Mouse (Mus musculus) embryonic facial prominence, embryonic 12.5 days (tissue): ENCODE data around the gene Nav2. TPM values are rescaled to one million over a fixed set of nuclear protein-coding genes. Genes with fewer than 3 reads are reported as not detected.

Source experiments
- ATAC-seq: fragments of 200-750 bp; cut with Nextera tagmentation; 2 replicates; pipeline ENCODE4 v1.8.0; 2017; ENCODE audit not compliant: insufficient number of reproducible peaks, insufficient read depth, low FRiP score, low TSS enrichment
- H3K27ac ChIP-seq: fragments of 300-500 bp; sonication (generic); 2 replicates; pipeline ENCODE4 v1.5.1; 2016; ENCODE audit warnings: mild to moderate bottlenecking
- H3K27me3 ChIP-seq: fragments of 300-500 bp; sonication (generic); 2 replicates; pipeline ENCODE4 v1.6.1; 2016; ENCODE audit warnings: mild to moderate bottlenecking, moderate library complexity
- H3K36me3 ChIP-seq: fragments of 300-500 bp; sonication (generic); 2 replicates; pipeline ENCODE4 v1.6.1; 2016; ENCODE audit warnings: mild to moderate bottlenecking
- H3K4me1 ChIP-seq: fragments of 300-500 bp; sonication (generic); 2 replicates; pipeline ENCODE4 v1.6.1; 2016
- H3K4me2 ChIP-seq: fragments of 300-500 bp; sonication (generic); replicated peaks from 2 replicates; pipeline ENCODE4 v1.6.1; 2016; ENCODE audit warnings: mild to moderate bottlenecking, moderate library complexity
- H3K4me3 ChIP-seq: fragments of 300-500 bp; sonication (generic); 2 replicates; pipeline ENCODE4 v1.5.1; 2016; ENCODE audit warnings: mild to moderate bottlenecking
- H3K9ac ChIP-seq: fragments of 300-500 bp; sonication (generic); 2 replicates; pipeline ENCODE4 v1.6.1; 2016; ENCODE audit warnings: mild to moderate bottlenecking, moderate library complexity
- H3K9me3 ChIP-seq: fragments of 300-500 bp; sonication (generic); 2 replicates; pipeline ENCODE4 v1.6.1; 2016; ENCODE audit warnings: mild to moderate bottlenecking, moderate library complexity
- WGBS: fragments of 180-500 bp; shearing (Covaris S2); methylation state at CpG from one replicate; pipeline ENCODE4 v1.1.7; 2016; 5-methylcytosine and 5-hydroxymethylcytosine counted together
- polyA plus RNA-seq: library from polyadenylated mRNA; unstranded; fragments of >200 nt; fragmentation: Nextera tagmentation; extraction: Ambion mirVana; gene quantifications from 2 replicates; pipeline ENCODE4 v1.2.1, GENCODE M21; 2016

The Nav2 gene
- polyA plus RNA-seq, 1 experiment from 2014 or later, result 14.2 TPM

DNA sequence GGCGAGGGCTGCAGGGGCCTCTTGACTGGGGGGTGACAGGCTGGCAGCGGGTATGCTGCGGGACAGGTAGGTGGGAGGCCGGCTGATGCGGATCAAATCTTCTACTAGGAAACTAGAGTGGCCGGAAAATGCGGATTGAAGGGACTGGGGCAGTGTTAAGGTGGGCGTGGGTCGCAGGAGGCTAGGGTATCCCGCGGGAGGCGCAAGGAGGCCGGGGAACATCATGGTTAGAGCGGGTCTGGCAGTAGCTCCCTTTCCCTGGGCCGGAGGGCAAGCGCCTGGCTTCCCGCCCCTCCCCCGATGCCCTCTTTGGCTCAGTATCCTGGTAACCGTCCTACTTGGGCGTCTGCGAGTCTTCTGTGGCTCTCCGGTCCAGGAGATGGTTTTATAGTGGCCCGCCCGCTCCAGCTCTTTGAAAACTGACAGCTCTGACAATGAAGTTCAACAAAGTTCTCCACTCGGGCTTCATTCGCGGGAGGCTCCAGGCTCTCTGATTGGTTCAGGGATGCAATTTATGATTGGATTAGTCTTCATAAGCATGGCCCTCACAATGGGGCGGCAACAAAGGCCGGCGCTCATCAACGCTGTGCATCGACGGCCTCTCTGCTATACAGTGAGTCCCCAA lies 728.1 kb downstream of the Nav2 start, which contains the start of gene Dbx1:
Gene Dbx1 (minus strand): TSS at position 359 of the 625 bp plus-strand sequence.
- peaks cover 90% of the 10 kb centered on the region for H3K27me3 ChIP-seq
- H3K9me3 ChIP-seq, result no peaks in the 10 kb centered on the region
- no peak for ATAC-seq
- H3K4me2 ChIP-seq, result no peak within 1 kb of the TSS
- H3K9ac ChIP-seq, result no peak within 1 kb of the TSS
- WGBS, result under 1% methylated on average over 33 of the region's 33 CpGs
- no peak within 1 kb of the TSS for H3K27ac ChIP-seq
- H3K4me3 ChIP-seq, result no peak within 1 kb of the TSS
- H3K4me1 ChIP-seq, result peaks cover 4% of the 10 kb centered on the region; the same call in 1 of the 2 replicates
- no peaks in the 10 kb centered on the region for H3K36me3 ChIP-seq

DNA sequence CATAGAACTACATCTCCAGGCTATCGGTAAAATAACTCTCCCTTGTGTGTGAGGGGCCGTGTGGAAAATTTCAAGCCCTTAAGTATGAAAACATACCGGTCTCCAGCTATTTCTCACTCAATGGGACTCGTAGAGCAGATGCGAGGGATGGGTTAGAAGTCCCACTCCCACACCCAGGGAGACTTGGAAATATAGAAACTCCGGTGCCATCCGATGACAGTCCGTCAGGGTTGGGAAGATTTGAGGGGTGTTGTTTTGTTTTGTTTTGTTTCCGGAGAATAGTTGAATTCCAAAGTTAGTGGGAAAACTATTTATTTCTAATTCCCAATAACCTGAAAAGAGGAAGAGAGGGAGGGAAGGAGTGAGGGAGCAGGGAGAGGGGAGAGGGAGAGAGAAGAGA lies 728.8 kb downstream of the Nav2 start:
- no peak overlapping the region for H3K4me2 ChIP-seq
- no peak for ATAC-seq
- H3K4me3 ChIP-seq, result no peak overlapping the region
- no peak overlapping the region for H3K9ac ChIP-seq
- 1% methylated on average over 9 of the region's 9 CpGs for WGBS
- no peak overlapping the region for H3K27ac ChIP-seq
- peaks cover 90% of the 10 kb centered on the region for H3K27me3 ChIP-seq
- H3K4me1 ChIP-seq, result peaks cover 2% of the 10 kb centered on the region; the same call in 1 of the 2 replicates
- H3K9me3 ChIP-seq, result no peaks in the 10 kb centered on the region
- no peaks in the 10 kb centered on the region for H3K36me3 ChIP-seq

DNA sequence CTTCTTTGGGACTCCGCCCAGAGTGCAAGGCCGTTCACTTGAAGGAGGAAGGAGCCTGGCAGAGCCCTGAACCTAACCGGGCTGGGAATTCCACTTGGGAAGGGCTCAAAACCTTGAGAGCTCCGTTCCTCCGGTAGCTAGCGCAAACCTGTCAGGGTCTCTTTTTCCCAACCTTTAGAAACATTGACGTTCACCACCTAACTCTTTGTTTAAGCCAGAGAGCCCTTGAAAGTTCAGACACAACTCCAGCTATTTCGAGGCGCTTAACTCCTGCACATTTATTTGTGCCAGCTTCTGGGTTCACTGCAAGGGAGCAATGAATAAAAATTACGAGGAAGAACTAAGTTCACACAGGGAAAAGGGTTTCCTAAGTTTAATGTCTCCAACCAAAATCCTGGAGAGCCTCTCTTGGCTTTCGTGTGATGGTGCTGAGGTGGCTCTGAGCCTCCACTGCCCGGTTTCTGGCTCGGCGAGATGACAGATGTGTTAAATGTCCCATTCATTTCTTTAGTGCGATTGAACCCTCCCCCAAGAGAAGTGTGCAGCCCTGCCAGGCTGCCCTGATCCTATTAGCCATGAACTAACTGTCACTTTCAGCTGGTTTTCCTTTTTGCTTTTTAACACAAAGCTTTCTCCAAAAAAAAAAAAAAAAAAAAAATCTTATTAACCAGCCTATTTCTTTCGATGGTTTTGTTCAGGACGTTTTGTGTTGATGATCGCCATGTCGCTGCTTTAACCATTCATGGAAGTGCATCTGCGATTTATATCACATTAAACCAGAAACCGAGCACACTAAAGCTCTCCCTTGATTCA lies 729.5 kb downstream of the Nav2 start:
- WGBS, result under 1% methylated on average over 21 of the region's 21 CpGs
- Histone ChIP-seq H3K4me2 (no peak overlapping the region), H3K27ac (no peak overlapping the region), H3K36me3 (no peaks in the 10 kb centered on the region), H3K27me3 (peaks cover 84% of the 10 kb centered on the region), H3K4me1 (no peaks in the 10 kb centered on the region; the same call in 1 of the 2 replicates), H3K9me3 (no peaks in the 10 kb centered on the region), H3K9ac (no peak overlapping the region), H3K4me3 (no peak overlapping the region)
- ATAC-seq, result no peak

DNA sequence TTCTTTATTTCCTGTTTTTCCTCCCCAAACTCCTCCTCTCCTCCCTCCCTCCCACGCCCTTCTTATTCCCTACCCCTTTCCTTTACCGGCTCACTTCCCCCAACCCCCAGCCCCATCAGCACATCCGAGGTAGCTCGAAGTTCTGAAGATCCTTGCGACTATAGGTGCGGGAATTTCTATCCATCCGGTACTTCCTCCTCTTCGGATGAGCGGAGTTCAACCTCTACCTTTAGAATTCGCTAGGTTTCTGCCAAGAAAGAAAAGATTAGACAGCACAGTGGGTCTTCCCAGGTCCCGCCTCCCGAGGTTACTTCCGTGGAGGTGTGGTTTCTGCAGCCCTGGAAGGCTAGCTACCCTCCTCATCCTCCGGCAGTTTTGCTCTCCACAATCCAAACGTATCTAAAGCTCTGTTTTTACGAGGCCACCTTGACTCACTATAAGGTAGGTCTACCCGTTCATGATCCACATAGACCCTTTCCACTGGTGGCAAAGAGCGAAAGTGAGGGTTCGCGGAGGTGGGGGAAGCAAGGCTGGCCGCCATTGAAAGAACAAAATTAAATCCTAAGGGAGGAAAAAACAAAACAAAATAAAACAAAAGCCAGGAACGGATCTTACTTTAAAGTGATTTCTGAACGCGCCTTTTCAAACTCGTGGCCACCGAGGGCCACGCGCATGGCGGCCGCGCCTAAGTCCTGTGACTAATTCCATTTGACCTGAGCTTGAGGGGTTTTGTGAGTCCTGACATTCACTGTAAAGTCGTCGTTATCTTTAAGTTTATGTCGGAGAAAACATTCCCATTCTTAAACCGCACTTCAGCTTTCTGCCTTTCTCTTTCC lies 730.6 kb downstream of the Nav2 start:
- under 1% methylated on average over 35 of the region's 35 CpGs for WGBS
- Histone ChIP-seq H3K27ac (no peak overlapping the region), H3K9me3 (no peaks in the 10 kb centered on the region), H3K4me1 (no peaks in the 10 kb centered on the region), H3K4me3 (0 out of 2 replicates have a peak overlapping the region, but pooled peaks have one; percentile 4), H3K4me2 (peak overlapping the region; percentile 24; the same call in 1 of the 2 replicates), H3K36me3 (no peaks in the 10 kb centered on the region), H3K9ac (no peak overlapping the region), H3K27me3 (peaks cover 74% of the 10 kb centered on the region)
- ATAC-seq, result no peak

DNA sequence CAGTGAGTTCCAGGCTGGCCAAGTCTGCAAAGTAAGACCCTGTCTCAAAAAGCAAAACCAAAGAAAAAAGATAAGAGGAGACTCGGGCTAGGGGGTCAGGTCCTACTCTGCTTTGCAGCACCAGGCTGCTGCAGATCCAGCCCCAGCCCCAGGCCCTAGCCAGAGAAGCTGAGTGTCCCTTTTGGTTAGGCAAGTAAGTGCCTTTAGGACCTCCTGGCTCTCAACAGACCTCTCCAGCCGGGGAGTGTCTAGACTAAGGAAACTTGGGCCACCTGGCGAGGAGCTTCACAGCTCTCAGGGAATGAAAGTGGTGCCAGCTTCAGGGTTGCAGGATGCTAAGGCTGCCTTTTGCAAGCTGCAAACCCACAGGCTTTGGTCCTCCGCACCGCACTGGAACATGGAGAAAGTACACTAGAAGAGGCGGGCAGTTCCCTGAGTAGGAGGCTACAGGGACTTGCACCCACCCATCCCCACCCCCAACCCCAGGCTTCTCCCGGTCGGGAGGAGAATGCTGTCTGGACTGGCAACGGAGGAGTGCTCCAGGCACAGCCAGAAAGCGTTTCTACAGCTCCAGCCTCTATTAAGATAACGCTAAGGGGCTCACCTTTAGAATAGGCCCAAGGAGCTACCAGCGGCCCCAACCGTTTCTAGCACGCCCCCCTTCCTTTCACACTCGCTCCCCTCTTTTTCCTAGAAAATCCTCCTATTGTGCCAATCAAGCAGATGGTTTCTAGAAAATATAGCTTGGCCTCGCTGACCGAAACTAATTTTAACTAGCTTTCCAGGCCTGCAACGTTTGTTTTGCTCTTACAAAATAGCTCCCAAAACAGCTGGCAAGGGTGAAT lies 731.6 kb downstream of the Nav2 start:
- H3K27ac ChIP-seq, result no peak overlapping the region
- no peak overlapping the region for H3K4me2 ChIP-seq
- no peaks in the 10 kb centered on the region for H3K4me1 ChIP-seq
- H3K9me3 ChIP-seq, result no peaks in the 10 kb centered on the region
- no peak overlapping the region for H3K9ac ChIP-seq
- no peak for ATAC-seq
- 10% methylated on average over 18 of the region's 18 CpGs for WGBS
- no peak overlapping the region for H3K4me3 ChIP-seq
- H3K27me3 ChIP-seq, result peaks cover 67% of the 10 kb centered on the region
- no peaks in the 10 kb centered on the region for H3K36me3 ChIP-seq

DNA sequence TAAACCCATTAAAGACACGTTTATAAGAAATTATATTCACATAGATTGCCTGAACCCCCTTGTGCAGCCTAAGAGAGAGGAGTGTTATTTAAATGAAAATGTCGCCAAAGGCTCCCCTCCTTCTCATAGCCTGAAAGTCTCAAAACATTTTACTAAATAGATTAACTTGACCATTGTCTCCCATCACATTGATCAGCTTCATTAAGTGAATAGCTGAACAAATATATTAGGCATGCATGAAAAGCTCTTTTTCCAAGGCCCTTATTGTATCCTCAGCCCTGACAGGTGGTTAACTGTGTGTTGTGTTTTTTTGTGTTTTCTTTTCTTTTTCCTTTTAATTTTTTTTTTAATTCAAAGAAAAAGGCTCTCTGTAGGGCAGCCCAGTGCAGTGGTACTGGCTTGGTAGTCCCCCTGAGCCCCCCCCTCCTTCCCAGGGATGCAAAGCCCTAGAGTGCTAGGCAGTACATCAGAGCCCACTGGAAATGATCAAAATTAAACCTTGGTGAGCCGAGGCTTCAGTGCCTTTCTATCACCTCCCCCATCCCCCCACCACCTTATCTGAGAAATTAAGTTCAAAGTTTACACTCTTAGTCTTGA lies 732.3 kb downstream of the Nav2 start:
- H3K9ac ChIP-seq, result no peak overlapping the region
- H3K4me2 ChIP-seq, result no peak overlapping the region
- WGBS, result 13% methylated on average over 3 of the region's 3 CpGs
- H3K4me1 ChIP-seq, result no peaks in the 10 kb centered on the region
- ATAC-seq, result no peak
- H3K27ac ChIP-seq, result no peak overlapping the region
- H3K9me3 ChIP-seq, result no peaks in the 10 kb centered on the region
- H3K36me3 ChIP-seq, result no peaks in the 10 kb centered on the region
- peaks cover 59% of the 10 kb centered on the region for H3K27me3 ChIP-seq
- no peak overlapping the region for H3K4me3 ChIP-seq

Other genes with a start within 250 kb of the Nav2 start
- 30.4 and 31.2 TPM in 2 replicates for gene Zdhhc13, start 119.7 kb upstream of the Nav2 start, polyA plus RNA-seq
- gene Csrp3, start 60.7 kb upstream of the Nav2 start, polyA plus RNA-seq, result 2.8 and 6.0 TPM in 2 replicates
- 11.9 and 15.1 TPM in 2 replicates for gene E2f8, start 27.1 kb upstream of the Nav2 start, polyA plus RNA-seq